15 mouse cellular contexts compared by ENCODE assay signal in the genomic region with DNA sequence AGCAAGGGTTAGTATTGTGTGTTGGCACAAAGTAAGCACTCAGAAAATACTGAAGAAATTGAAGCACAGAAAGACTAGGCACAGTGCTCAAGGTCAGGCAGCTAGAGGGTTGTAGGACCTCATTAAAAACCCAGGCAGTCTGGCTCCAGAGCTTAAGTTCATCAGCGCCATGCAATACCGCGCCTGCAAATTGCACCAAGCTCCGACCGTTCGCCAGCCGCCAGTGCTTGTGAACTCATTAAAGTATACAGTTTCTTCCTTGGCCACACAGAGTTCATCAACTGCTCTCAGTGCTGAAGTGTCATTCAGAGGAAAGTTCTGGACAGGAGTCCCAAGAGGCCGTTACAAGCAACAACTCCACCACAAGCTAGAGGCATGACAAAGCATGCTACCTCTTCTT.
DNase-seq lines count a peak whose midpoint lies in the region; ATAC-seq lines count a peak whose summit lies in the region.
"Had no signal": no experiment of that assay in that cellular context is flagged by ENCODE, and none has a peak within 500 bp of the region (broad histone marks: within the 10 kb centered on the region; RNA-seq: fewer than 3 reads in every experiment).

No protein-coding gene starts in this region.

- 57% methylated on average over 8 of the region's 8 CpGs for WGBS in embryonic facial prominence, embryonic 14.5 days
- 49% methylated on average over 8 of the region's 8 CpGs for WGBS in kidney, embryonic 14.5 days
- WGBS in lung, embryonic 15.5 days, result 80% methylated on average over 8 of the region's 8 CpGs

- no peak overlapping the region for H3K27ac ChIP-seq in embryonic facial prominence, embryonic 14.5 days (replicated peaks; ENCODE audit: low read depth, low read length)
- peak overlapping the region; percentile 55; the same call in 1 of the 2 replicates for H3K27ac ChIP-seq in kidney, embryonic 14.5 days (ENCODE audit: low read depth, low read length)
- peak overlapping the region; percentile 73 for H3K27ac ChIP-seq in lung, embryonic 15.5 days
- H3K27ac ChIP-seq: embryonic facial prominence, embryonic 12.5 days; forebrain, embryonic 12.5 days; hindbrain, embryonic 15.5 days; limb, embryonic 15.5 days; midbrain, embryonic 15.5 days; neural tube, embryonic 13.5 days had no signal

- H3K4me3 ChIP-seq in embryonic facial prominence, embryonic 14.5 days (ENCODE audit: low read depth, low read length), result no peak overlapping the region
- no peak overlapping the region for H3K4me3 ChIP-seq in kidney, embryonic 14.5 days (ENCODE audit: low read length)
- no peak overlapping the region for H3K4me3 ChIP-seq in lung, embryonic 15.5 days
- H3K4me3 ChIP-seq: embryonic facial prominence, embryonic 12.5 days; forebrain, embryonic 12.5 days; hindbrain, embryonic 15.5 days; limb, embryonic 15.5 days; midbrain, embryonic 15.5 days; neural tube, embryonic 13.5 days had no signal

- no peaks in the 10 kb centered on the region for H3K27me3 ChIP-seq in embryonic facial prominence, embryonic 14.5 days (replicated peaks; ENCODE audit: control insufficient read depth, insufficient read depth, low read length)
- H3K27me3 ChIP-seq in kidney, embryonic 14.5 days (ENCODE audit: control insufficient read depth, insufficient read depth, low read length), result no peaks in the 10 kb centered on the region
- no peaks in the 10 kb centered on the region for H3K27me3 ChIP-seq in lung, embryonic 15.5 days
- H3K27me3 ChIP-seq: embryonic facial prominence, embryonic 12.5 days; forebrain, embryonic 12.5 days; hindbrain, embryonic 15.5 days; midbrain, embryonic 15.5 days; neural tube, embryonic 13.5 days had no signal

- peak; percentile 8 for DNase-seq in adrenal gland, postnatal 14 days
- no peak for DNase-seq in adrenal gland, adult 8-10 months
- peak; percentile 23 for DNase-seq in embryonic facial prominence, embryonic 14.5 days (ENCODE audit: low spot score)
- no peak for DNase-seq in spleen, postnatal 4 days (ENCODE audit: low spot score in 2 of 2)
- no peak for DNase-seq in frontal cortex, postnatal 14 days (ENCODE audit: low spot score in 2 of 2)
- DNase-seq: cerebellum, adult 9-10 months had no signal

- H3K9ac ChIP-seq in embryonic facial prominence, embryonic 14.5 days (ENCODE audit: low read depth, low read length), result no peak overlapping the region
- H3K9ac ChIP-seq in kidney, embryonic 14.5 days (ENCODE audit: low read depth, low read length), result no peak overlapping the region
- no peak overlapping the region for H3K9ac ChIP-seq in lung, embryonic 15.5 days
- H3K9ac ChIP-seq: embryonic facial prominence, embryonic 12.5 days; forebrain, embryonic 12.5 days; hindbrain, embryonic 15.5 days; limb, embryonic 15.5 days; midbrain, embryonic 15.5 days; neural tube, embryonic 13.5 days had no signal

- ATAC-seq in embryonic facial prominence, embryonic 14.5 days (ENCODE audit: low read depth), result no peak
- peak; percentile 64; the same call in 1 of the 2 replicates for ATAC-seq in kidney, embryonic 14.5 days (ENCODE audit: low FRiP score, low TSS enrichment)
- no peak for ATAC-seq in lung, embryonic 15.5 days (ENCODE audit: borderline replicate concordance, extremely low read depth, low FRiP score, low TSS enrichment)
- no peak for ATAC-seq in activated CD4-positive, CD25-positive, alpha-beta regulatory T cell, adult 4 months
- ATAC-seq: midbrain, embryonic 15.5 days had no signal

- no peak overlapping the region for H3K4me2 ChIP-seq in embryonic facial prominence, embryonic 14.5 days (ENCODE audit: low read depth, low read length)
- H3K4me2 ChIP-seq in kidney, embryonic 14.5 days (replicated peaks; ENCODE audit: low read depth, low read length), result no peak overlapping the region
- H3K4me2 ChIP-seq in lung, embryonic 15.5 days, result no peak overlapping the region
- H3K4me2 ChIP-seq: embryonic facial prominence, embryonic 12.5 days; forebrain, embryonic 12.5 days; hindbrain, embryonic 15.5 days; limb, embryonic 15.5 days; midbrain, embryonic 15.5 days; neural tube, embryonic 13.5 days had no signal

- H3K4me1 ChIP-seq in embryonic facial prominence, embryonic 14.5 days (ENCODE audit: control insufficient read depth, insufficient read depth, low read length), result no peaks in the 10 kb centered on the region
- no peaks in the 10 kb centered on the region for H3K4me1 ChIP-seq in kidney, embryonic 14.5 days (ENCODE audit: control insufficient read depth, insufficient read depth, low read length)
- no peaks in the 10 kb centered on the region for H3K4me1 ChIP-seq in lung, embryonic 15.5 days
- H3K4me1 ChIP-seq: embryonic facial prominence, embryonic 12.5 days; forebrain, embryonic 12.5 days; hindbrain, embryonic 15.5 days; limb, embryonic 15.5 days; midbrain, embryonic 15.5 days; neural tube, embryonic 13.5 days had no signal

- no peaks in the 10 kb centered on the region for H3K36me3 ChIP-seq in embryonic facial prominence, embryonic 14.5 days (ENCODE audit: control insufficient read depth, insufficient read depth, low read length)
- no peaks in the 10 kb centered on the region for H3K36me3 ChIP-seq in kidney, embryonic 14.5 days (ENCODE audit: control insufficient read depth, insufficient read depth, low read length)
- H3K36me3 ChIP-seq in lung, embryonic 15.5 days, result no peaks in the 10 kb centered on the region
- H3K36me3 ChIP-seq: embryonic facial prominence, embryonic 12.5 days; forebrain, embryonic 12.5 days; hindbrain, embryonic 15.5 days; limb, embryonic 15.5 days; midbrain, embryonic 15.5 days; neural tube, embryonic 13.5 days had no signal

- peaks cover 7% of the 10 kb centered on the region; the same call in 1 of the 2 replicates for H3K9me3 ChIP-seq in embryonic facial prominence, embryonic 14.5 days (ENCODE audit: control insufficient read depth, low read length)
- H3K9me3 ChIP-seq in kidney, embryonic 14.5 days (ENCODE audit: control insufficient read depth, low read length), result peaks cover 3% of the 10 kb centered on the region; the same call in 1 of the 2 replicates
- no peaks in the 10 kb centered on the region for H3K9me3 ChIP-seq in lung, embryonic 15.5 days
- H3K9me3 ChIP-seq: embryonic facial prominence, embryonic 12.5 days; forebrain, embryonic 12.5 days; hindbrain, embryonic 15.5 days; limb, embryonic 15.5 days; midbrain, embryonic 15.5 days; neural tube, embryonic 13.5 days had no signal

Comparison
In these comparisons a context has a peak if more than half of its experiments do, and no peak if none do; other contexts are left out.
1. DNase-seq: peak in adrenal gland, postnatal 14 days (single experiment) and embryonic facial prominence, embryonic 14.5 days (single experiment); none in adrenal gland, adult 8-10 months (single experiment), spleen, postnatal 4 days (0 of 2) and frontal cortex, postnatal 14 days (0 of 2).